Mouse (Mus musculus) forebrain, embryonic 13.5 days (tissue): ENCODE measurements around the gene Sumo1. TPM values are rescaled to one million over a fixed set of nuclear protein-coding genes. Genes with fewer than 3 reads are reported as not detected.

ENCODE experiments used
- ATAC-seq: fragments of 200-750 bp; cut with Nextera tagmentation; 2 replicates; pipeline ENCODE4 v1.8.0; 2017
- H3K27ac ChIP-seq: fragments of 300-500 bp; sonication (generic); 2 replicates; pipeline ENCODE4 v1.5.1; 2015; ENCODE audit warnings: inconsistent platforms, mild to moderate bottlenecking, moderate library complexity
- H3K27me3 ChIP-seq: fragments of 300-500 bp; sonication (generic); 2 replicates; pipeline ENCODE4 v1.6.1; 2015; ENCODE audit warnings: mild to moderate bottlenecking, inconsistent platforms
- H3K36me3 ChIP-seq: fragments of 300-500 bp; sonication (generic); 2 replicates; pipeline ENCODE4 v1.6.1; 2015; ENCODE audit warnings: mild to moderate bottlenecking, inconsistent platforms; ENCODE audit not compliant: poor library complexity, severe bottlenecking
- H3K4me1 ChIP-seq: fragments of 300-500 bp; sonication (generic); 2 replicates; pipeline ENCODE4 v1.6.1; 2015; ENCODE audit warnings: inconsistent platforms
- H3K4me2 ChIP-seq: fragments of 300-500 bp; sonication (generic); 2 replicates; pipeline ENCODE4 v1.6.1; 2015; ENCODE audit warnings: inconsistent platforms, mild to moderate bottlenecking, moderate library complexity
- H3K4me3 ChIP-seq: fragments of 300-500 bp; sonication (generic); 2 replicates; pipeline ENCODE4 v1.5.1; 2015; ENCODE audit warnings: mild to moderate bottlenecking, inconsistent platforms
- H3K9ac ChIP-seq: fragments of 300-500 bp; sonication (generic); 2 replicates; pipeline ENCODE4 v1.6.1; 2015; ENCODE audit warnings: mild to moderate bottlenecking, inconsistent platforms
- H3K9me3 ChIP-seq: fragments of 300-500 bp; sonication (generic); replicated peaks from 2 replicates; pipeline ENCODE4 v1.6.1; 2016; ENCODE audit warnings: inconsistent platforms
- WGBS: fragments of 180-500 bp; shearing (Covaris S2); methylation state at CpG from one replicate; pipeline ENCODE4 v1.1.7; 2015; 5-methylcytosine and 5-hydroxymethylcytosine counted together
- polyA plus RNA-seq: library from polyadenylated mRNA; unstranded; fragments of >200 nt; fragmentation: Nextera tagmentation; extraction: Ambion mirVana; gene quantifications from 2 replicates; pipeline ENCODE4 v1.2.1, GENCODE M21; 2015

Gene Sumo1
- polyA plus RNA-seq, 1 experiment from 2014 or later, result 549 TPM

DNA sequence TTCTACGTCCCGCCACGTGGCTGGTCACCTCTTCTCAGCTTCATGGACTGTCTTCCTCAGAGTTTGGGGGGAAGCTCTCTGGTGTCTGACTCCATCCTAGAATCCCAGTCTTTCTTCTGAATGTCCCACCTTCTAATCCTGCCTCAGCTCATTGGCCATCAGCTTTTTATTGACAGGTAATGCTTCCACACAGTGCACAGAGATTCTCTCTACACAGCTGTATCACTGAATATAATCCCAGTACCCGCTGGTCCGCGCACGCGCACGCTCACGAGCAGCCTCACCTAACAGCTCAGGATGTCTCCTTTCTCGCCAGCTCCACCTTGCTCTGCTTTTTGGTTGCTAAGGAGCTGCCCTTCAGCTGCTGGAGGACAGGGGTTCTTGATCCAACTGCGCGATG is 64.2 kb downstream of the Sumo1 start:
- Histone ChIP-seq H3K27me3 (no peaks in the 10 kb centered on the region), H3K9me3 (no peaks in the 10 kb centered on the region), H3K4me2 (no peak overlapping the region), H3K4me1 (peaks cover 8% of the 10 kb centered on the region), H3K36me3 (no peaks in the 10 kb centered on the region), H3K4me3 (no peak overlapping the region), H3K27ac (no peak overlapping the region), H3K9ac (no peak overlapping the region)
- 90% methylated on average over 13 of the region's 13 CpGs for WGBS
- no peak for ATAC-seq

DNA sequence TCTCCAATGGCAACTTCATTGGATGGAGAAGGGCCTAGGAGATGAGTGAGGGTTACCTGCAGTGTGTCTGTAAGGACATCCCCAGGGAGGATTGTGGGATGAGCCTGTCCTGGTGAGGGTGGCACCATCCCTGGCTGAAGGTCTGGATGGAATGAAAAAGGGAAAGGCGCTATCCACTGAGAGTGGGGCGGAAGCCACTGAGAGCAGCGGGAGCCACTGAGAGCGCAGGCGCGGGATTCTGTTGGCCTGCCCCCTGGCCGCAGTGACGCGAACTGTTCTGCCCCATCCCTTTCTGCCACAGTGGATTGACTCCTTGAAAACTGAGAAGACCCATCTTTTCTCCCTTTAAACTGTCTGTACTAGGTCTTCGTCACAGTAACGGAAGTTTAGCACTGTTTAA is 66.7 kb downstream of the Sumo1 start:
- no peak overlapping the region for H3K9ac ChIP-seq
- peak overlapping the region; percentile 18; the same call in 1 of the 2 replicates for H3K4me2 ChIP-seq
- no peaks in the 10 kb centered on the region for H3K27me3 ChIP-seq
- peaks cover 8% of the 10 kb centered on the region for H3K4me1 ChIP-seq
- H3K4me3 ChIP-seq, result no peak overlapping the region
- H3K27ac ChIP-seq, result no peak overlapping the region
- H3K9me3 ChIP-seq, result no peaks in the 10 kb centered on the region
- H3K36me3 ChIP-seq, result no peaks in the 10 kb centered on the region
- ATAC-seq, result peak; percentile 52; the same call in 1 of the 2 replicates
- 20% methylated on average over 11 of the region's 11 CpGs for WGBS

DNA sequence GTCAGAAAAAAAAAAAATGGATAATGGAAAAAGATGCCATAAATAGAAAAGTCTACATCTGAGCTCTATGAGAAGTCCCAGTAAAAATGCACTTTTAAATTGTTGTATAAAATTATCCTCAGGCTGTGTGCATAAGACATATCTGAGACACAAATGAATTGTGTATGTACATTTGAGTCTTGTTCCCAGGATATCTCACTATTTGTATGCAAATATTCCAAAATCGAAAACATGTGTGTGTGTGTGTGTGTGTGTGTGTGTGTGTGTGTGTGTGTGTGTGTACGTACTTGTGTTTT is 67.3 kb downstream of the Sumo1 start:
- no peak overlapping the region for H3K4me2 ChIP-seq
- WGBS, result 87% methylated on average over 2 of the region's 2 CpGs
- H3K4me3 ChIP-seq, result no peak overlapping the region
- H3K36me3 ChIP-seq, result no peaks in the 10 kb centered on the region
- no peaks in the 10 kb centered on the region for H3K27me3 ChIP-seq
- no peak for ATAC-seq
- peaks cover 8% of the 10 kb centered on the region for H3K4me1 ChIP-seq
- H3K27ac ChIP-seq, result no peak overlapping the region
- no peaks in the 10 kb centered on the region for H3K9me3 ChIP-seq
- H3K9ac ChIP-seq, result no peak overlapping the region

DNA sequence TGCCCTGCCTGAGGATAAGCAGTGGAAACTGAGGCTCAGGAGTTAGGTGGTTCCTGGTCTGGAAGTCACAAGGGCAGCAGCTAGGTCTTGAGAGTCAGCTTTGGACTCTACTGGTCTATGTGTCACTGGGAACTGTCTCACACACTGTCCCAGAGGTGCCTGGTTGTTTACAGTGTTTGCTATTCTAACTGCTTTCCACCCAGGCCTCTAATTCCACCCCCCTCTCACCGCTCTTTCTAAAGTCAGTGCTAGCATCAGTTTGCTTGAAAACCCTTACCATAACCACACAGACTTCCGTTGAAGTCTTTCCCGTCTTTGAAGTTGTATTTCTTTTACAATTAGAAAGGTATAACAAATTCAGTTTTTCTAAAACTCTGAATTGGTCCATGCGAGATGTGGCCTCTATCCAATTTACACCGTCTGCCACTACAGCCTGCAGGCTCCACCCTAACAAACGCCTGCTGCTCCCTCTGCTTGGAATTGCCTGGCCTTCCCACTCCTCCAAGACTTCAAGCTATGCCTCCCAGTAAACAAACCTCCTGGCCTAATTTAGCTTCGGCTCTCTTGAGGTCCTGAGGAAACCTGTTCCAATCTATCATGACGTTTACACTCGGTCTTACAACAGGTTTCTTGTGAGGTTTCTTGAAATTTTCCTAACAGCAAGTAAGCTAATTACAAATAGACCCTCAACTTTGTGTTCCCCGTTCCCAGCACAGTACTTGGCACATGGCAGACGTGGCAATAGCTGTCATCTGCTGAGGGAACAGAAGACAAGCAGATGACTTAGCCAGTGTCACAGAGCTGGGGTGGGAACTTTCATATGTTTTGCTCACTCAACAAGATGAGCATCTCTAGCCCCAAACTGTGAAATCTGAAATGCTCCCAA is 67.9 kb downstream of the Sumo1 start:
- Histone ChIP-seq H3K27me3 (no peaks in the 10 kb centered on the region), H3K9me3 (no peaks in the 10 kb centered on the region), H3K9ac (no peak overlapping the region), H3K4me2 (no peak overlapping the region), H3K4me3 (no peak overlapping the region), H3K36me3 (no peaks in the 10 kb centered on the region), H3K4me1 (peaks cover 8% of the 10 kb centered on the region), H3K27ac (no peak overlapping the region)
- peak; percentile 71; the same call in 1 of the 2 replicates for ATAC-seq
- WGBS, result 57% methylated on average over 11 of the region's 11 CpGs

DNA sequence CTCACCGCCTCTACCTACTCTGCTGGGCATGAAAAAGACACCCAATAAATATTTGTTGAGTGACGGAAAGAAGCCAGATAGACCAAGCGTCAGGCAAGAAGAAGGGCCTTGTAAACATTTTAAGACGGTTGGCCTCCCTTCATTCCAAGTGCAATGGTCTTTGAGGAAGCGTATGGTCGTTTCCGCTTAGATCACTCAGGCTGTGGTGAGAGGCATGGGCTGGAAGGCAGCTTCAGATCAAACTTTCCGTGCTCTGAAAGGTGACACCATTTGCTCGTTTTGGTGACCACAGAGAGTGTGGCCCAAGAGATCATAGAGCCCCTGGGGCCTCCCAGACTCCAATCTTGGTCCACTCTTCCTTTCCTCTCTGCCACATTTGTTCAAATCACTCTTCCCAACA is 75.0 kb downstream of the Sumo1 start:
- H3K36me3 ChIP-seq, result no peaks in the 10 kb centered on the region
- H3K9ac ChIP-seq, result no peak overlapping the region
- H3K4me1 ChIP-seq, result peaks cover 22% of the 10 kb centered on the region
- no peak overlapping the region for H3K27ac ChIP-seq
- 92% methylated on average over 9 of the region's 9 CpGs for WGBS
- H3K4me3 ChIP-seq, result no peak overlapping the region
- H3K27me3 ChIP-seq, result peaks cover 22% of the 10 kb centered on the region
- no peak overlapping the region for H3K4me2 ChIP-seq
- ATAC-seq, result no peak
- no peaks in the 10 kb centered on the region for H3K9me3 ChIP-seq

DNA sequence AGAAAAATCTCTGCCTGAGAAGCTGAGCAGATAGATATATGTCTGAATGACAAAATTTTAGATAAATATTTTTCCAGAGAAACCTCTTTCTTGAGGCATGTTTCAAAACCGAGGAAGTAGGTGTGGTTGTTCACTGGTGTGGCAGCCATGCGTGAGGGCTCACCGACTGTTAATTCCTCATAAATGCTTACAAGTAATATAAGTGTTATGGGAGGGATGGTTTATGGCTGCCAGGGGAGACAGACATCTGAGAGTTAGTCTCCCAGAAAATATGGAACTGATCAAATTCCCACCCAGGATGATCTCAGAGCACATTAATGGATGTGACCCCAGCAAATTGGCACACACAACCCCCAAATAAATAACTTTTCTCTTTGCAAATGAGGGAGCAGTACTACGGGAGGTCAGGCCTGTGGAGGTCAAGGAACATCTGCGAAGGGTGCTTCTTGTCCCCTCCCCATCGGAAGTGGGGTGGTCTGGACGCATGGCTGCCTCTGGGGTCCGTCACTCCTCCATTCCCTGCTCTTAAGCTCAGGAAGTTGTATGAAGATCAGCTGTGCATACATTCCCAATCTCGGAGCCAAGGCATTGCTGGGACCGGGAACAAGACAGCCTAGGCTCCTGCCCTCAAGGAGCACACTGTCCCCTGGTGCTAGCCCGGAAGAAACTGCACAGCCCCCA is 75.9 kb downstream of the Sumo1 start:
- Histone ChIP-seq H3K27ac (no peak overlapping the region), H3K9ac (no peak overlapping the region), H3K36me3 (no peaks in the 10 kb centered on the region), H3K9me3 (no peaks in the 10 kb centered on the region), H3K27me3 (peaks cover 22% of the 10 kb centered on the region), H3K4me3 (no peak overlapping the region), H3K4me1 (peaks cover 22% of the 10 kb centered on the region), H3K4me2 (no peak overlapping the region)
- WGBS, result 90% methylated on average over 11 of the region's 11 CpGs
- no peak for ATAC-seq

DNA sequence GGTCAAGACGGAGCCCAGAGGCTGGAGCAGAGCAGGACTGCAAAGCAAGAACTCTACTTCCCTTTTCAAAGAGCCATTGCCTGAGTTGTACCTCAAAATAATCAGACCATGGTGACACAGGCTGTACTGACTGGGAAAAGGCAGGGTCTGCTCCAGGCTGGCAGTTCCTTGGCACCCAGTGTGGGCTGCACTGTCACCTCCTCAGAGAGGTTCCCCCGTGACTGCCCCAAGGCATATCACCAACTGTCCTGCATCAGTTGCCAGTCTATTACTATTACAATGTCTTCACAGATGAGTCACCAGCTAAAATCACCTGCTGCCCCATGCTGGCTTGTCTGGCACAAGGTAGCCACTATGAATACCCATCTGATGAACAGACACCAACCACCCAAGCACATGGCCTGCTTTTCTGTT is 77.0 kb downstream of the Sumo1 start:
- ATAC-seq, result peak; percentile 22; the same call in 1 of the 2 replicates
- H3K27me3 ChIP-seq, result peaks cover 22% of the 10 kb centered on the region

DNA sequence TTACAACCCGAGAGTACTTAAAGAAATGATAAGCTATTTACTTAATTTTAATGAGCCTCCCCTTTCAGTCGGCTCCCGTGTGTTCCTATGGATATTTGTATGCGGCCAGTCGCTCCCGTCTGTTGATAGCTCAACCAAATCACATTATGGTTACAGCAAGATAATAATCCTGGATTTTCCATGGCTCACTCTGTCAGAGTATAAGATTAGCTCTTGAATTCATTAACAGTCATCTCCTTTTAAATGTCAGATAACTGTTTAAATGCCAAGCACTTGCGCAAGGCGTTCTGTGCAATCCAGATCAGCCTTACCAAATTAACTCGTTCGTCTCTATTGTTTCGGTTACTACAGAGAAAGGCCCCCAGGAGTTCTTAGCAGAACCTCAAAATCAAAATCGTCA is 77.8 kb downstream of the Sumo1 start:
- peak; percentile 64 for ATAC-seq
- WGBS, result 6% methylated on average over 12 of the region's 12 CpGs
- H3K36me3 ChIP-seq, result no peaks in the 10 kb centered on the region
- H3K27me3 ChIP-seq, result peaks cover 22% of the 10 kb centered on the region
- H3K4me1 ChIP-seq, result peaks cover 22% of the 10 kb centered on the region
- no peak overlapping the region for H3K27ac ChIP-seq
- no peaks in the 10 kb centered on the region for H3K9me3 ChIP-seq
- H3K4me3 ChIP-seq, result peak overlapping the region; percentile 20
- H3K4me2 ChIP-seq, result peak overlapping the region; percentile 48
- 0 out of 2 replicates have a peak overlapping the region, but pooled peaks have one; percentile 8 for H3K9ac ChIP-seq

More for the DNA sequence above, 77.0 kb downstream of the Sumo1 start:
- WGBS, result 80% methylated on average over 2 of the region's 2 CpGs
- no peak overlapping the region for H3K4me3 ChIP-seq
- no peaks in the 10 kb centered on the region for H3K9me3 ChIP-seq
- no peak overlapping the region for H3K9ac ChIP-seq
- H3K4me1 ChIP-seq, result peaks cover 22% of the 10 kb centered on the region
- H3K27ac ChIP-seq, result no peak overlapping the region
- H3K36me3 ChIP-seq, result no peaks in the 10 kb centered on the region
- H3K4me2 ChIP-seq, result no peak overlapping the region

DNA sequence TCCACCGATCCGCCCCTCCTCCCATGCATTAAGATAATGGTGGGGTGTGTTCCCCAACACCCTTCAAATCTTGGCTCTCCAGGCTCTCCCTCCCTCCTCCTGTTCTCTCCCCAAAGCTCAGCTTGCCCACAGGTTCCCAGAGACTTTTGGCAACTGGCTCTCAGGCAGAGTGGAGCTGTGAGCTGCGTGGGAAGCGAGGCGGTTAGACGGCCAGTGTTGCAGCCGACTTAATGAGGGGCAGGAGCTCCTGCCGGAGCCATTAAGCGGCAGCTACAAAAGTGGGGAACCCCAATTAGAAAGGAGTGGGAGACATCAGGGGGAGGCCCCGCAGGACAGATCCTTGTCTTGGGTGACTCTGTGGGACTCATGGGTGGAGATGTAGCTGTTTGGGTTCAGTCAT is 78.3 kb downstream of the Sumo1 start:
- H3K4me2 ChIP-seq, result peak overlapping the region; percentile 48
- no peaks in the 10 kb centered on the region for H3K36me3 ChIP-seq
- H3K4me3 ChIP-seq, result peak overlapping the region; percentile 20
- H3K9me3 ChIP-seq, result no peaks in the 10 kb centered on the region
- ATAC-seq, result peak; percentile 39
- peaks cover 22% of the 10 kb centered on the region for H3K4me1 ChIP-seq
- H3K27me3 ChIP-seq, result peaks cover 22% of the 10 kb centered on the region
- H3K9ac ChIP-seq, result 0 out of 2 replicates have a peak overlapping the region, but pooled peaks have one; percentile 8
- H3K27ac ChIP-seq, result no peak overlapping the region
- 3% methylated on average over 10 of the region's 10 CpGs for WGBS

DNA sequence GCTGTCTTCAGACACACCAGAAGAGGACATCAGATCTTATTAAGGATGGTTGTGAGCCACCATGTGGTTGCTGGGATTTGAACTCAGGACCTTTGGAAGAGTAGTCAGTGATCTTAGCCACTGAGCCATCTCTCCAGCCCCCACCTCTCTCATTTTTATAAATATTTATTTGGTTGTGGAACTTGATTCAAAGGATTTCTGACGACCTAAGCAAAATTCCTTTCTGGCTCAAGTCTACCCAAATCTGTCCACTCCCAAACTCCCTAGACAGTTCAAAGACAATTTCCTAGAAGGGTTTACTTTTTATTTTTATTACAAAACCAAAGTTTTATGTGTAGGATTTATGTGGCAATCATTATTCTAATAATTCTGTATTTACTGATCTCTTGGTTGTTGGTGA is 81.4 kb downstream of the Sumo1 start:
- H3K9me3 ChIP-seq, result no peaks in the 10 kb centered on the region
- H3K27me3 ChIP-seq, result peaks cover 30% of the 10 kb centered on the region
- H3K36me3 ChIP-seq, result no peaks in the 10 kb centered on the region
- H3K27ac ChIP-seq, result no peak overlapping the region
- ATAC-seq, result no peak
- H3K4me1 ChIP-seq, result peaks cover 29% of the 10 kb centered on the region
- no peak overlapping the region for H3K4me3 ChIP-seq
- no peak overlapping the region for H3K4me2 ChIP-seq
- 83% methylated on average over 1 of the region's 1 CpGs for WGBS
- H3K9ac ChIP-seq, result no peak overlapping the region

DNA sequence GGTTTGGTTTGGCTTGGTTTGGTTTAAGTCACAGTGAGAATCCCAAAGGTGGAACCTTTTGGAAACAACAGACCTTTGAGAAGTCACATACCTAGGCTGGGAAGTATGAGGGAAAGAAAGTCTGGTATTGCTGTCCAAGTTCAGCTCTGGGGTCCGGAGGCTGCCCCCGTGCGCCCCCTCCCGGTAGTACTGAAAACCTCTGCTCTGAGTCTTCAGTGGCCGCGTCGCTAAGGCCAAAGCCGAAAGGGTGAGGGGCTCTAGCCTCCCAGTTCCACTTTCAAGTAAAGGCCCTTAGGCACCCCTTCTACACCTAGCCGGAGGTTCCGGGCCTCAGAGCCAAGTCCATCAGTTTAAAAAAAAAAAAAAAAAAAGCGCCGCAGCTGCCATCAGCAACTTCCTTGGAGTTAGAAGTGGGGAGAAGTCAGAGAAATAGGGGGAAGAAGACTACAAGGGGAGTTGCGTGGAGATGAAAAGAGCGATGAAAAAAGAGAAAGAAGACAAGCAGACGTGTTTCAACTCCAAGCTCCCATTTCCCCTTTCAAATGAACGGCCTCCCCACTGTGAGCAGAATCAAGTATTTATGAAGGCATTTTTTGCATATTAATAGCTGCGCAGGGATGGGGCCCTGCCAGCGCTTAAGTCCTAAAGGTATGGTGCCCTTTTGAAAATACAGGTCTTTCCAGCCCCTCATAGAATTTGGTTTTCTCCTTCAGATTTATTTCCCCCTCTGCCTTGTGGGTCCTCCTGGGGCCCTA is 85.8 kb downstream of the Sumo1 start:
- H3K36me3 ChIP-seq, result no peaks in the 10 kb centered on the region
- 0 out of 2 replicates have a peak, but pooled peaks cover 7% of the 10 kb centered on the region for H3K4me1 ChIP-seq
- H3K27me3 ChIP-seq, result peaks cover 20% of the 10 kb centered on the region; the same call in 1 of the 2 replicates
- peak overlapping the region; percentile 30; the same call in 1 of the 2 replicates for H3K4me2 ChIP-seq
- 7% methylated on average over 18 of the region's 18 CpGs for WGBS
- H3K27ac ChIP-seq, result no peak overlapping the region
- no peaks in the 10 kb centered on the region for H3K9me3 ChIP-seq
- no peak overlapping the region for H3K9ac ChIP-seq
- no peak overlapping the region for H3K4me3 ChIP-seq
- peak; percentile 58; the same call in 1 of the 2 replicates for ATAC-seq

DNA sequence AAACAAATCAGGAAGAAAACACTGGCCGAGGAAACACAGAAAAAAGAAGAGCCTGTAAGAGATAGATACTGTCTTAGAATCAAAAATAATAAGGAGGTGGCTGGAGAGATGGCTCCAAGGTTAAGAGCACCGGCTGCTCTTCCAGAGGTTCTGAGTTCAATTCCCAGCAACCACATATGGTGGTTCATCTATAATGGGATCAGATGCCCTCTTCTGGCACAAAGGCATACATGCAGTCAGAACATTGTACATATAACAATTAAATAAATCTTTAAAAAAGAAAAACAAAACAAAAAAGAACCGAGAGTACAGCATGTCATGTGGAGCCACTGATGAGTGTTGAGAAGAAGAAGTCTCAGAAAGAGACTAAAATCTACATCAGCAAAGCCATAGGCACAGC is 89.8 kb downstream of the Sumo1 start:
- no peak overlapping the region for H3K4me3 ChIP-seq
- H3K27me3 ChIP-seq, result peaks cover 25% of the 10 kb centered on the region
- H3K9ac ChIP-seq, result no peak overlapping the region
- ATAC-seq, result no peak
- 92% methylated on average over 3 of the region's 3 CpGs for WGBS
- H3K4me2 ChIP-seq, result no peak overlapping the region
- H3K36me3 ChIP-seq, result no peaks in the 10 kb centered on the region
- no peaks in the 10 kb centered on the region for H3K9me3 ChIP-seq
- H3K4me1 ChIP-seq, result 0 out of 2 replicates have a peak, but pooled peaks cover 7% of the 10 kb centered on the region
- H3K27ac ChIP-seq, result no peak overlapping the region
